Mouse (Mus musculus): ENCODE measurements around the gene Slc35d3.

Gene Slc35d3

GRCm38 (mm10) chr10:19835887-19836710 lies 15.2 kb downstream of the Slc35d3 start:
- no peak for ATAC-seq (ENCODE audit: low TSS enrichment)

GRCm38 (mm10) chr10:19834222-19834621 lies 17.0 kb downstream of the Slc35d3 start:
- no peak for ATAC-seq (ENCODE audit: low TSS enrichment)

GRCm38 (mm10) chr10:19831072-19831849 lies 20.0 kb downstream of the Slc35d3 start:
- no peak for ATAC-seq (ENCODE audit: low TSS enrichment)

- ATAC-seq (ENCODE audit: low TSS enrichment), result no peak
Observed at GRCm38 (mm10) chr10:19820986-19821385, 30.3 kb downstream of the Slc35d3 start.

GRCm38 (mm10) chr10:19818723-19819355 lies 32.4 kb downstream of the Slc35d3 start:
- no peak for ATAC-seq (ENCODE audit: low TSS enrichment)

- no peak for ATAC-seq (ENCODE audit: low TSS enrichment)
Observed at GRCm38 (mm10) chr10:19815371-19815770, 35.9 kb downstream of the Slc35d3 start.

GRCm38 (mm10) chr10:19811436-19812172 lies 39.7 kb downstream of the Slc35d3 start:
- peak; percentile 98 for ATAC-seq (ENCODE audit: low TSS enrichment)

GRCm38 (mm10) chr10:19804763-19805162 lies 46.5 kb downstream of the Slc35d3 start:
- ATAC-seq (ENCODE audit: low TSS enrichment), result no peak

GRCm38 (mm10) chr10:19802958-19803357 lies 48.3 kb downstream of the Slc35d3 start:
- no peak for ATAC-seq (ENCODE audit: low TSS enrichment)

Measured in frontal cortex, adult (tissue).